ENCODE assay signal across 10 mouse cellular contexts in the genomic region with DNA sequence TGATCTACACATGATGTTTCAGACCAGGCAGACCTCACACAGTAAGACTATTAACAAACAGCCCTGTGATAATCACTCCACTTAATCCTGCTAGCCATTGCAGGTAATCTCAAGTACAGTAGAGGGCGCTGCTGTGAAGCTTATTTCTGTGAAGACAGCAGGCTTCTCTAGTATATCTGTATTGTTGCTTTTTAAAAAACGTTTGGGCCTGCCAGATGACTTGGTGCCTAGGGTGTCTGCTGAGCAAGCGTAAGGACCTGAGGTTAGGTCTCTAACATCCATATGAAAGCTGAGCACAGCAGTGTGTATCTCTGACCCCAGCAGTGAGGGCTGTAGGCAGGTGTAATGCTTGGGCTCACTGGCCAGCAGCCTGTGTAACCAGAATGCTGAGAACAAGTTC.
DNase-seq lines count a peak whose midpoint lies in the region; ATAC-seq and TF ChIP-seq lines count a peak whose summit lies in the region.
"Had no signal": no experiment of that assay in that cellular context is flagged by ENCODE, and none has a peak within 500 bp of the region (broad histone marks: within the 10 kb centered on the region; RNA-seq: fewer than 3 reads in every experiment).

No protein-coding gene starts in this region.

- DNase-seq in liver (peak; percentile 28), ZHBTc4 (ENCODE audit: low read depth, low spot score) (peak; percentile 85)
- peak; percentile 46 for DNase-seq in fibroblast of lung, adult 2 months (ENCODE audit: low read depth)
- DNase-seq in limb, embryonic 14.5 days (ENCODE audit: low spot score) = peak; percentile 29
- DNase-seq in adrenal gland, adult 8-10 months = no peak

- no peaks in the 10 kb centered on the region for H3K9me3 ChIP-seq in liver, embryonic 12.5 days (replicated peaks)
- no peaks in the 10 kb centered on the region for H3K9me3 ChIP-seq in intestine, embryonic 16.5 days (ENCODE audit: control insufficient read depth, low read length)
- no peaks in the 10 kb centered on the region for H3K9me3 ChIP-seq in limb, embryonic 14.5 days (ENCODE audit: control insufficient read depth, low read length)
- no peaks in the 10 kb centered on the region for H3K9me3 ChIP-seq in neural tube, embryonic 12.5 days
- H3K9me3 ChIP-seq: embryonic facial prominence, embryonic 13.5 days had no signal

- no peak overlapping the region for H3K9ac ChIP-seq in liver, embryonic 12.5 days
- no peak overlapping the region for H3K9ac ChIP-seq in intestine, embryonic 16.5 days (ENCODE audit: low read depth, low read length)
- H3K9ac ChIP-seq in limb, embryonic 14.5 days (ENCODE audit: low read depth, low read length, severe bottlenecking) = no peak overlapping the region
- H3K9ac ChIP-seq in neural tube, embryonic 12.5 days = no peak overlapping the region
- H3K9ac ChIP-seq: embryonic facial prominence, embryonic 13.5 days had no signal

- no peak overlapping the region for H3K4me2 ChIP-seq in liver, embryonic 12.5 days
- no peak overlapping the region for H3K4me2 ChIP-seq in intestine, embryonic 16.5 days (ENCODE audit: low read depth, low read length)
- no peak overlapping the region for H3K4me2 ChIP-seq in limb, embryonic 14.5 days (replicated peaks; ENCODE audit: low read depth, low read length, severe bottlenecking)
- H3K4me2 ChIP-seq in neural tube, embryonic 12.5 days (replicated peaks) = no peak overlapping the region
- H3K4me2 ChIP-seq: embryonic facial prominence, embryonic 13.5 days had no signal

- no peak for ATAC-seq in liver, embryonic 12.5 days
- ATAC-seq in intestine, embryonic 16.5 days = 0 out of 2 replicates have a peak, but pooled peaks have one; percentile 11
- no peak for ATAC-seq in limb, embryonic 14.5 days (ENCODE audit: low FRiP score, low read depth)
- ATAC-seq in neural tube, embryonic 12.5 days (ENCODE audit: low FRiP score, low read depth) = peak; percentile 41; the same call in 1 of the 2 replicates

- no peak overlapping the region for H3K4me3 ChIP-seq in liver, embryonic 12.5 days
- H3K4me3 ChIP-seq in intestine, embryonic 16.5 days (ENCODE audit: low read length) = no peak overlapping the region
- no peak overlapping the region for H3K4me3 ChIP-seq in limb, embryonic 14.5 days (replicated peaks; ENCODE audit: low read length)
- no peak overlapping the region for H3K4me3 ChIP-seq in neural tube, embryonic 12.5 days
- H3K4me3 ChIP-seq: embryonic facial prominence, embryonic 13.5 days had no signal

- WGBS in liver, embryonic 12.5 days (ENCODE audit: insufficient replicate concordance) = 14% methylated on average over 3 of the region's 3 CpGs
- WGBS in intestine, embryonic 16.5 days = 24% methylated on average over 3 of the region's 3 CpGs
- WGBS in limb, embryonic 14.5 days = 18% methylated on average over 3 of the region's 3 CpGs
- WGBS in neural tube, embryonic 12.5 days = 23% methylated on average over 3 of the region's 3 CpGs

- TF ChIP-seq POLR2A in limb, embryonic 14.5 days (IDR thresholded peaks at IDR 0.05; ENCODE audit: borderline replicate concordance, extremely low read depth, insufficient read depth, insufficient read length) = no peak

- no peaks in the 10 kb centered on the region for H3K27me3 ChIP-seq in liver, embryonic 12.5 days (replicated peaks)
- H3K27me3 ChIP-seq in intestine, embryonic 16.5 days (replicated peaks; ENCODE audit: control insufficient read depth, insufficient read depth, low read length) = no peaks in the 10 kb centered on the region
- H3K27me3 ChIP-seq in limb, embryonic 14.5 days (ENCODE audit: control insufficient read depth, insufficient read depth, low read length) = no peaks in the 10 kb centered on the region
- H3K27me3 ChIP-seq in neural tube, embryonic 12.5 days (replicated peaks) = no peaks in the 10 kb centered on the region
- H3K27me3 ChIP-seq: embryonic facial prominence, embryonic 13.5 days had no signal

- H3K4me1 ChIP-seq in liver, embryonic 12.5 days = no peaks in the 10 kb centered on the region
- no peaks in the 10 kb centered on the region for H3K4me1 ChIP-seq in intestine, embryonic 16.5 days (ENCODE audit: control insufficient read depth, insufficient read depth, low read length)
- H3K4me1 ChIP-seq in limb, embryonic 14.5 days (ENCODE audit: control insufficient read depth, insufficient read depth, low read length) = no peaks in the 10 kb centered on the region
- no peaks in the 10 kb centered on the region for H3K4me1 ChIP-seq in neural tube, embryonic 12.5 days
- H3K4me1 ChIP-seq: embryonic facial prominence, embryonic 13.5 days had no signal

- no peaks in the 10 kb centered on the region for H3K36me3 ChIP-seq in liver, embryonic 12.5 days
- no peaks in the 10 kb centered on the region for H3K36me3 ChIP-seq in intestine, embryonic 16.5 days (ENCODE audit: control insufficient read depth, insufficient read depth, low read length)
- H3K36me3 ChIP-seq in limb, embryonic 14.5 days (ENCODE audit: control insufficient read depth, insufficient read depth, low read length) = no peaks in the 10 kb centered on the region
- no peaks in the 10 kb centered on the region for H3K36me3 ChIP-seq in neural tube, embryonic 12.5 days
- H3K36me3 ChIP-seq: embryonic facial prominence, embryonic 13.5 days had no signal

- no peak overlapping the region for H3K27ac ChIP-seq in liver, embryonic 12.5 days
- no peak overlapping the region for H3K27ac ChIP-seq in intestine, embryonic 16.5 days (ENCODE audit: low read length)
- no peak overlapping the region for H3K27ac ChIP-seq in limb, embryonic 14.5 days (replicated peaks; ENCODE audit: low read depth, low read length)
- H3K27ac ChIP-seq in neural tube, embryonic 12.5 days = no peak overlapping the region
- H3K27ac ChIP-seq: embryonic facial prominence, embryonic 13.5 days; macrophage had no signal

Comparison
In these comparisons a context has a peak if more than half of its experiments do, and no peak if none do; other contexts are left out.
1. ATAC-seq: peak in intestine, embryonic 16.5 days (single experiment) and neural tube, embryonic 12.5 days (single experiment); none in liver, embryonic 12.5 days (single experiment) and limb, embryonic 14.5 days (single experiment).